Mouse (Mus musculus) CD4-positive helper T cell, adult 2 months (primary cell): Measurements from ENCODE around the gene Col1a1.

Experiments used
- DNase-seq: peaks from one replicate; pipeline ENCODE4 v3.0.0-alpha.2; 2012; ENCODE audit warnings: low read depth, missing footprints, low spot score

The Col1a1 gene

GRCm38 (mm10) chr11:94994947-94995772, 59.1 kb downstream of the Col1a1 start:
- no peak for DNase-seq

GRCm38 (mm10) chr11:94996101-94996500, 60.1 kb downstream of the Col1a1 start:
- DNase-seq = no peak

- no peak for DNase-seq
These were observed 61.0 kb downstream of the Col1a1 start for GRCm38 (mm10) chr11:94996984-94997383.

- peak; percentile 43 for DNase-seq
These were observed 61.6 kb downstream of the Col1a1 start for GRCm38 (mm10) chr11:94997596-94997995.

GRCm38 (mm10) chr11:94998041-94998531, 62.1 kb downstream of the Col1a1 start:
- DNase-seq = peak; percentile 76

GRCm38 (mm10) chr11:95000128-95000527, 64.1 kb downstream of the Col1a1 start:
- DNase-seq = no peak

GRCm38 (mm10) chr11:95000548-95000947, 64.5 kb downstream of the Col1a1 start:
- peak; percentile 77 for DNase-seq

GRCm38 (mm10) chr11:95001058-95001457, 65.0 kb downstream of the Col1a1 start:
- DNase-seq = peak; percentile 74

GRCm38 (mm10) chr11:95001584-95002347, 65.7 kb downstream of the Col1a1 start:
- no peak for DNase-seq
